ENCODE assay signal across 8 mouse cellular contexts in genomic region chr6:145441416-145442110, GRCm38 (mm10).
DNase-seq lines count a peak whose midpoint lies in the region; ATAC-seq and TF ChIP-seq lines count a peak whose summit lies in the region.

No protein-coding gene starts in this region.

- H3K27ac ChIP-seq in heart, adult 2 months, result no peak overlapping the region; the same call in 1 of the 2 replicates
- H3K27ac ChIP-seq in thymus, adult 2 months (ENCODE audit: control insufficient read depth, insufficient read depth, low read length), result no peak overlapping the region

- TF ChIP-seq CTCF in heart, adult 2 months (IDR thresholded peaks at IDR 0.05), result peak; percentile 75
- no peak for TF ChIP-seq CTCF in thymus, adult 2 months (IDR thresholded peaks at IDR 0.05; ENCODE audit: borderline replicate concordance, control insufficient read depth, extremely low read depth, insufficient read depth, low read length, poor library complexity)

- H3K79me2 ChIP-seq in heart, adult 2 months (replicated peaks; ENCODE audit: control insufficient read depth, insufficient read depth, low read length), result no peaks in the 10 kb centered on the region

- 0 out of 2 replicates have a peak, but pooled peaks have one; percentile 37 for TF ChIP-seq EP300 in heart, adult 2 months (IDR thresholded peaks at IDR 0.05; ENCODE audit: insufficient read depth, low read depth, low read length)

- peaks cover 5% of the 10 kb centered on the region for H3K4me1 ChIP-seq in heart, adult 2 months (ENCODE audit: control insufficient read depth, insufficient read depth, low read length)
- no peaks in the 10 kb centered on the region for H3K4me1 ChIP-seq in thymus, adult 2 months (replicated peaks; ENCODE audit: control insufficient read depth, insufficient read depth, low read length)

- TF ChIP-seq POLR2A in heart, adult 2 months (IDR thresholded peaks at IDR 0.05; ENCODE audit: insufficient read depth, low read depth, low read length), result no peak
- TF ChIP-seq POLR2A in thymus, adult 2 months (IDR thresholded peaks at IDR 0.05; ENCODE audit: control insufficient read depth, extremely low read depth, insufficient read depth, low read length, poor library complexity), result no peak

- H3K36me3 ChIP-seq in heart, adult 2 months (ENCODE audit: control insufficient read depth, insufficient read depth, low read length), result no peaks in the 10 kb centered on the region
- no peaks in the 10 kb centered on the region for H3K36me3 ChIP-seq in thymus, adult 2 months (ENCODE audit: control insufficient read depth, insufficient read depth, low read length)

- H3K4me3 ChIP-seq in heart, adult 2 months, result no peak overlapping the region
- no peak overlapping the region for H3K4me3 ChIP-seq in thymus, adult 2 months (ENCODE audit: control insufficient read depth, insufficient read depth, low read length)

- ATAC-seq in megakaryocyte-erythroid progenitor cell, adult 5-6 weeks (replicated peaks; ENCODE audit: low FRiP score, low TSS enrichment, poor library complexity, severe bottlenecking), result no peak

- 51% methylated on average over 18 of the region's 18 CpGs for WGBS in heart, adult 2 months
- 78% methylated on average over 18 of the region's 18 CpGs for WGBS in thymus, adult 2 months

- no peaks in the 10 kb centered on the region for H3K27me3 ChIP-seq in heart, adult 2 months (ENCODE audit: control insufficient read depth, insufficient read depth, low read length)
- no peaks in the 10 kb centered on the region for H3K27me3 ChIP-seq in thymus, adult 2 months (ENCODE audit: control insufficient read depth, insufficient read depth, low read length)

- H3K9ac ChIP-seq in heart, adult 2 months (ENCODE audit: low read depth, low read length), result no peak overlapping the region

- DNase-seq in urinary bladder, postnatal 14 days (ENCODE audit: low spot score), result peak; percentile 48
- DNase-seq in urinary bladder, adult 2 months (ENCODE audit: low spot score), result no peak
- peak; percentile 79 to 83 for DNase-seq in cerebellum, postnatal 14 days
- DNase-seq in heart, adult 2 months, result peak; percentile 40 to 42
- DNase-seq in kidney, adult 9 months, result peak; percentile 36
- peak; percentile 72 for DNase-seq in lung, postnatal 36 days
- DNase-seq in thymus, adult 2 months, result no peak

- intact Hi-C loops in heart, adult 2 months (cut with DNase I), result loop anchor here (2.0 kb wide), 3 partner anchors 307 to 381 kb away; no protein-coding TSS in a partner anchor

Comparison
In these comparisons a context has a peak if more than half of its experiments do, and no peak if none do; other contexts are left out.
1. DNase-seq: peak in urinary bladder, postnatal 14 days (single experiment), cerebellum, postnatal 14 days (2 of 2), heart, adult 2 months (2 of 2), kidney, adult 9 months (single experiment) and lung, postnatal 36 days (single experiment); none in urinary bladder, adult 2 months (single experiment) and thymus, adult 2 months (single experiment).